Mouse (Mus musculus) limb, embryonic 15.5 days (tissue): ENCODE results near the gene Prl8a1. TPM values are rescaled to one million over a fixed set of nuclear protein-coding genes. Genes with fewer than 3 reads are reported as not detected.

Experiments
- ATAC-seq: fragments of 200-750 bp; cut with Nextera tagmentation; 2 replicates; pipeline ENCODE4 v1.8.0; 2017; ENCODE audit warnings: low read depth, moderate TSS enrichment; ENCODE audit not compliant: insufficient number of reproducible peaks, low FRiP score, low TSS enrichment
- H3K27ac ChIP-seq: fragments of 300-500 bp; sonication (generic); 2 replicates; pipeline ENCODE4 v1.5.1; 2015; ENCODE audit warnings: moderate library complexity, mild to moderate bottlenecking, inconsistent platforms
- H3K27me3 ChIP-seq: fragments of 300-500 bp; sonication (generic); 2 replicates; pipeline ENCODE4 v1.6.1; 2015; ENCODE audit warnings: inconsistent platforms
- H3K36me3 ChIP-seq: fragments of 300-500 bp; sonication (generic); 2 replicates; pipeline ENCODE4 v1.6.1; 2015; ENCODE audit warnings: inconsistent platforms
- H3K4me1 ChIP-seq: fragments of 300-500 bp; sonication (generic); 2 replicates; pipeline ENCODE4 v1.6.1; 2015; ENCODE audit warnings: inconsistent platforms
- H3K4me2 ChIP-seq: fragments of 300-500 bp; sonication (generic); 2 replicates; pipeline ENCODE4 v1.6.1; 2015; ENCODE audit warnings: mild to moderate bottlenecking, inconsistent platforms
- H3K4me3 ChIP-seq: fragments of 300-500 bp; sonication (generic); 2 replicates; pipeline ENCODE4 v1.5.1; 2015; ENCODE audit warnings: mild to moderate bottlenecking, inconsistent platforms
- H3K9ac ChIP-seq: fragments of 300-500 bp; sonication (generic); 2 replicates; pipeline ENCODE4 v1.6.1; 2015; ENCODE audit warnings: inconsistent platforms
- H3K9me3 ChIP-seq: fragments of 300-500 bp; sonication (generic); 2 replicates; pipeline ENCODE4 v1.6.1; 2016; ENCODE audit warnings: inconsistent platforms
- WGBS: fragments of 180-500 bp; shearing (Covaris S2); methylation state at CpG from one replicate; pipeline ENCODE4 v1.1.7; 2015; 5-methylcytosine and 5-hydroxymethylcytosine counted together
- polyA plus RNA-seq: library from polyadenylated mRNA; unstranded; fragments of >200 nt; fragmentation: Nextera tagmentation; extraction: Ambion mirVana; gene quantifications from 2 replicates; pipeline ENCODE4 v1.2.1, GENCODE M21; 2015

Gene Prl8a1
- polyA plus RNA-seq, result not detected in 2 replicates

DNA sequence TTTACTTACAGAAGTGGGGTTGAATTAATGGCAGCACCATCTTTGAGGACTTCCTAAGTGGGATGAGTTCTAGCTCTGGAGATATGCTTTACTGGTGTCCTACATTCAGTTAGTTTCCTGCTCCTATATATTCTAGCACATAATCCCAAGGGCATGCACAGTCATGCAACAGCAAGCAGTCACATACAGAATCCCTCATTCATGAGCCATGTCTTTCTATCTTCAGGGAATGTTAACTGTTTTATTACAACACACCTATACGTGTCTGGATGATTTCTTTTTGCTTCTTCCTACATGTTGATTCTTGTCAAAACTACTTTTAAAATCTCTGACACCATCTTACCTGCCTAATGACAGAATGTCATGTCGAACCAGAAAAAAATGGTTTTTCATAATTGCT is at the start of gene Prl8a1:
Gene Prl8a1 (minus strand): TSS at position 101 of the 400 bp plus-strand sequence.
- Histone ChIP-seq H3K27ac (no peak within 1 kb of the TSS), H3K36me3 (no peaks in the 10 kb centered on the region), H3K9me3 (no peaks in the 10 kb centered on the region), H3K27me3 (no peaks in the 10 kb centered on the region), H3K4me1 (no peaks in the 10 kb centered on the region), H3K4me2 (no peak within 1 kb of the TSS), H3K9ac (no peak within 1 kb of the TSS), H3K4me3 (no peak within 1 kb of the TSS)
- ATAC-seq, result no peak
- 63% methylated on average over 2 of the region's 2 CpGs for WGBS

DNA sequence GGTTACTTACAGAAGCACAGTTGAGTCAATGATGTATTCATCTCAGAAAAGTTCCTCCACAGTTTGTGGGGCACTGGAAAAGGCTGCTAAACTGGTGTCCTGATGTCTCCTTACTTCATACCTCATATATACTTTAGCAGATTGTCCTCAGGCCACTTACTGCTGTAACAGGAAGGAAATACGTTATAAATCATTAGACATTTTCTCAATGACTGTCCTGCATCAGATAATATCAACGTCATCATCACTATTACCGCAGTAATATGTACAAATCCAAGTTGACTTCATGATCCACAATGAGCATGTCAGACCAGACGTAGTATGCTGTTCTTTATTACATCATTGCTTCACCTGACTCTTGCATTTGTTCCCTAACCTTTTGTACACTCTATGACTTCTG is 28.5 kb upstream of the Prl8a1 start, which contains the start of gene Prl7b1:
Gene Prl7b1 (minus strand): TSS at position 101 of the 400 bp plus-strand sequence.
- no peak within 1 kb of the TSS for H3K9ac ChIP-seq
- H3K36me3 ChIP-seq, result no peaks in the 10 kb centered on the region
- H3K4me3 ChIP-seq, result no peak within 1 kb of the TSS
- ATAC-seq, result no peak
- H3K27me3 ChIP-seq, result no peaks in the 10 kb centered on the region
- H3K4me2 ChIP-seq, result no peak within 1 kb of the TSS
- no peaks in the 10 kb centered on the region for H3K9me3 ChIP-seq
- H3K4me1 ChIP-seq, result no peaks in the 10 kb centered on the region
- 69% methylated on average over 4 of the region's 4 CpGs for WGBS
- H3K27ac ChIP-seq, result no peak within 1 kb of the TSS

DNA sequence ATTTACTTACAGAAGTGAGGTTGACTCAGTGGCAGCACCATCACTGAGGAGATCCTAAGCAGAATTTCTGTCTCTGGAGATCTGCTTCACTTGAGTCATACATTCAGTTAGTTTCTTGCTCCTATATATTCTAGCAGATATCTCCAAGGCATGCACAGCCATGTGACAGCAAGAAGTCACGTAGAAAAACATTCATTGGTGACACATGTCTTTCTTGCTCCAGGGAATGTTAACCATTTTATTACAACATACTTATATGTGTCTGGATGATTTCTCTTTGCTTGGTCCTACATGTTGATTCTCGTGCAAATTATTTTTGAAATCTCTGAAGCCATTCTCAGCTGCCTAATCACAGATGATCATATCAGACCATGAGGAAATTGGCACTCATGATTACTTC is 17.5 kb downstream of the Prl8a1 start, which contains the start of gene Prl8a9:
Gene Prl8a9 (minus strand): TSS at position 101 of the 400 bp plus-strand sequence.
- Histone ChIP-seq H3K4me3 (no peak within 1 kb of the TSS), H3K4me2 (no peak within 1 kb of the TSS), H3K27me3 (no peaks in the 10 kb centered on the region), H3K27ac (no peak within 1 kb of the TSS), H3K9me3 (no peaks in the 10 kb centered on the region), H3K36me3 (no peaks in the 10 kb centered on the region), H3K4me1 (no peaks in the 10 kb centered on the region), H3K9ac (no peak within 1 kb of the TSS)
- WGBS, result 70% methylated on average over 2 of the region's 2 CpGs
- no peak for ATAC-seq

DNA sequence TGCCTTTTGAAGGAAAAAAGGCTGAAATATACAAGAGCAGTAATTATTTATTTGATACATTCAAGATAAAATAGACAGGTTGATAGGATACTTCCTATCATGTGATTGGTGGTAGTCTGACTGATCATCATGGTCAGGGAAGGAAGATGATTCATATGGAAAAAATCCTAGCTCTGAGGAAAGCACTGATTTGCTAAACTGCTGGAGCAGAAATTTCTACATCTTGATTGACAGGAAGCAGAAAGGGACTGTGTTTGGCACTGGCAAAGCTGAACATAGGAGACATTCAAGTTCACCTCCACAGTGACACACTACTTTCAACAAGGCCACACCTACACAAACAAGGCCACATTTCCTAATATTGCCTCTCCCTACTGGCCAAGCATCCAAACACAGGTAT is 28.6 kb downstream of the Prl8a1 start:
- no peak overlapping the region for H3K9ac ChIP-seq
- H3K9me3 ChIP-seq, result no peaks in the 10 kb centered on the region
- H3K4me3 ChIP-seq, result no peak overlapping the region
- H3K27me3 ChIP-seq, result no peaks in the 10 kb centered on the region
- no peaks in the 10 kb centered on the region for H3K4me1 ChIP-seq
- H3K27ac ChIP-seq, result no peak overlapping the region
- H3K36me3 ChIP-seq, result no peaks in the 10 kb centered on the region
- H3K4me2 ChIP-seq, result no peak overlapping the region
- ATAC-seq, result no peak

Other genes starting within 250 kb of the Prl8a1 start
- gene Prl8a2, start 236.5 kb downstream of the Prl8a1 start, polyA plus RNA-seq, result not detected in 2 replicates
- not detected in 2 replicates for gene Prl2b1, start 191.3 kb downstream of the Prl8a1 start, polyA plus RNA-seq
- gene Prl8a6, start 143.5 kb downstream of the Prl8a1 start, polyA plus RNA-seq, result not detected in 2 replicates
- not detected in 2 replicates for gene Prl8a8, start 69.0 kb downstream of the Prl8a1 start, polyA plus RNA-seq
- not detected in 2 replicates for gene Prl8a9, start 17.6 kb downstream of the Prl8a1 start, polyA plus RNA-seq
- not detected in 2 replicates for gene Prl7b1, start 28.4 kb upstream of the Prl8a1 start, polyA plus RNA-seq
- gene Prl7a1, start 60.3 kb upstream of the Prl8a1 start, polyA plus RNA-seq, result not detected in 2 replicates
- not detected in 2 replicates for gene Prl7a2, start 85.9 kb upstream of the Prl8a1 start, polyA plus RNA-seq
- gene Prl7d1, start 134.6 kb upstream of the Prl8a1 start, polyA plus RNA-seq, result not detected in 2 replicates
- not detected in 2 replicates for gene Prl7c1, start 198.6 kb upstream of the Prl8a1 start, polyA plus RNA-seq
- not detected in 2 replicates for gene Prl2a1, start 219.5 kb upstream of the Prl8a1 start, polyA plus RNA-seq